Mouse (Mus musculus) MEL (cell line): ENCODE data around the gene Pak1ip1. TPM values are rescaled to one million over a fixed set of nuclear protein-coding genes. Genes with fewer than 3 reads are reported as not detected.

Source experiments
- DNase-seq: peaks from one replicate; pipeline ENCODE4 v3.0.0; 2011; ENCODE audit warnings: low read depth, low spot score
- H3K27ac ChIP-seq: 2 replicates; pipeline ENCODE4 v1.5.1; 2012; ENCODE audit warnings: low read depth, mild to moderate bottlenecking, control low read depth, low read length, moderate library complexity; ENCODE audit not compliant: control insufficient read depth
- H3K27me3 ChIP-seq, 2 experiments: fragments of 150-350 bp in 1 of 2; sonication (generic) in 1 of 2; 2 replicates each; pipeline ENCODE4 v1.6.1; 2012; ENCODE audit warnings: low read length in 2 of 2, mild to moderate bottlenecking in 2 of 2, improper control_type of control experiment in 1 of 2, moderate library complexity in 1 of 2; ENCODE audit not compliant: insufficient read depth in 2 of 2, control insufficient read depth in 1 of 2
- H3K36me3 ChIP-seq, 2 experiments: 2 replicates each; pipeline ENCODE4 v1.6.1; 2012 to 2014; ENCODE audit warnings: low read length in 2 of 2, improper control_type of control experiment in 1 of 2, inconsistent platforms in 1 of 2, mild to moderate bottlenecking in 1 of 2; ENCODE audit not compliant: insufficient read depth in 2 of 2, control insufficient read depth in 1 of 2
- H3K4me1 ChIP-seq, 2 experiments: fragments of 150-350 bp in 1 of 2; sonication (generic) in 1 of 2; 2 replicates each; pipeline ENCODE4 v1.6.1; 2012; ENCODE audit warnings: low read length in 2 of 2, improper control_type of control experiment in 1 of 2, mild to moderate bottlenecking in 1 of 2; ENCODE audit not compliant: insufficient read depth in 2 of 2, control insufficient read depth in 1 of 2
- H3K4me3 ChIP-seq, 2 experiments: fragments of 150-350 bp in 1 of 2; sonication (generic) in 1 of 2; 2 replicates each; pipeline ENCODE4 v1.5.1; 2012; ENCODE audit warnings: low read depth in 2 of 2, low read length in 2 of 2, mild to moderate bottlenecking in 2 of 2, moderate library complexity in 2 of 2, control low read depth in 1 of 2, improper control_type of control experiment in 1 of 2; ENCODE audit not compliant: control insufficient read depth in 1 of 2, insufficient read depth in 1 of 2
- H3K79me2 ChIP-seq: 2 replicates; pipeline ENCODE4 v1.6.1; 2012; ENCODE audit warnings: mild to moderate bottlenecking, low read length, moderate library complexity; ENCODE audit not compliant: control insufficient read depth, poor library complexity, insufficient read depth
- H3K9ac ChIP-seq: 2 replicates; pipeline ENCODE4 v1.6.1; 2012; ENCODE audit warnings: low read depth, mild to moderate bottlenecking, control low read depth, low read length, moderate library complexity; ENCODE audit not compliant: control insufficient read depth, poor library complexity, severe bottlenecking
- H3K9me3 ChIP-seq: fragments of 150-350 bp; sonication (generic); replicated peaks from 2 replicates; pipeline ENCODE4 v1.6.1; 2012; ENCODE audit warnings: mild to moderate bottlenecking, low read length, improper control_type of control experiment, moderate library complexity; ENCODE audit not compliant: insufficient read depth
- BHLHE40 ChIP-seq: IDR thresholded peaks from 2 replicates; pipeline ENCODE4 v1.6.1; 2012; ENCODE audit warnings: low read depth, mild to moderate bottlenecking, inconsistent platforms, low read length, improper control_type of control experiment, borderline replicate concordance
- CHD2 ChIP-seq: IDR thresholded peaks from 2 replicates; pipeline ENCODE4 v1.6.1; 2011; ENCODE audit warnings: low read length, improper control_type of control experiment
- ELF1 ChIP-seq: IDR thresholded peaks from 2 replicates; pipeline ENCODE4 v1.6.1; 2014; ENCODE audit warnings: low read depth, mild to moderate bottlenecking, inconsistent platforms, low read length, improper control_type of control experiment, moderate library complexity
- EP300 ChIP-seq, 2 experiments: IDR thresholded peaks; 2 replicates each; pipeline ENCODE4 v1.6.1; 2011; ENCODE audit warnings: improper control_type of control experiment in 2 of 2, low read length in 2 of 2, low read depth in 1 of 2, mild to moderate bottlenecking in 1 of 2
- ETS1 ChIP-seq: IDR thresholded peaks from 2 replicates; pipeline ENCODE4 v1.6.1; 2012; ENCODE audit warnings: low read depth, mild to moderate bottlenecking, inconsistent platforms, low read length, improper control_type of control experiment, moderate library complexity
- GATA1 ChIP-seq: IDR thresholded peaks from 2 replicates; pipeline ENCODE4 v1.6.1; 2011; ENCODE audit warnings: low read depth, low read length, improper control_type of control experiment
- HCFC1 ChIP-seq: IDR thresholded peaks from 2 replicates; pipeline ENCODE4 v1.6.1; 2012; ENCODE audit warnings: low read depth, mild to moderate bottlenecking, inconsistent platforms, low read length, improper control_type of control experiment, moderate library complexity
- MAFK ChIP-seq: IDR thresholded peaks from 2 replicates; pipeline ENCODE4 v1.6.1; 2011; ENCODE audit warnings: low read depth, mild to moderate bottlenecking, low read length, improper control_type of control experiment, borderline replicate concordance
- MAX ChIP-seq: IDR thresholded peaks from 2 replicates; pipeline ENCODE4 v1.6.1; 2011; ENCODE audit warnings: low read length, improper control_type of control experiment
- MYB ChIP-seq: IDR thresholded peaks from 2 replicates; pipeline ENCODE4 v1.6.1; 2011; ENCODE audit warnings: mild to moderate bottlenecking, low read depth, low read length, improper control_type of control experiment
- NELFE ChIP-seq: IDR thresholded peaks from 2 replicates; pipeline ENCODE4 v1.6.1; 2011; ENCODE audit warnings: low read depth, low read length, improper control_type of control experiment
- NRF1 ChIP-seq: IDR thresholded peaks from 2 replicates; pipeline ENCODE4 v1.6.1; 2014; ENCODE audit warnings: low read depth, mild to moderate bottlenecking, inconsistent platforms, low read length, improper control_type of control experiment, moderate library complexity; ENCODE audit not compliant: poor library complexity, insufficient read depth, severe bottlenecking
- POLR2AphosphoS5 ChIP-seq: IDR thresholded peaks from 2 replicates; pipeline ENCODE4 v1.6.1; 2012; ENCODE audit warnings: low read depth, borderline replicate concordance, mild to moderate bottlenecking, inconsistent platforms, low read length, moderate library complexity, mixed read lengths
- RAD21 ChIP-seq: IDR thresholded peaks from 2 replicates; pipeline ENCODE4 v1.6.1; 2011; ENCODE audit warnings: mild to moderate bottlenecking, low read depth, low read length, improper control_type of control experiment
- RCOR1 ChIP-seq: IDR thresholded peaks from 2 replicates; pipeline ENCODE4 v1.6.1; 2012; ENCODE audit warnings: low read depth, mild to moderate bottlenecking, inconsistent platforms, low read length, improper control_type of control experiment
- SIN3A ChIP-seq: IDR thresholded peaks from 2 replicates; pipeline ENCODE4 v1.6.1; 2012; ENCODE audit warnings: low read length, improper control_type of control experiment, inconsistent platforms
- SMC3 ChIP-seq: IDR thresholded peaks from 2 replicates; pipeline ENCODE4 v1.6.1; 2011; ENCODE audit warnings: low read depth, low read length, improper control_type of control experiment
- TAL1 ChIP-seq: IDR thresholded peaks from 2 replicates; pipeline ENCODE4 v1.6.1; 2012; ENCODE audit warnings: mild to moderate bottlenecking, inconsistent platforms, low read length, moderate library complexity, mixed read lengths
- TBP ChIP-seq: IDR thresholded peaks from 2 replicates; pipeline ENCODE4 v1.8.0; 2011; ENCODE audit warnings: low read depth, low read length, improper control_type of control experiment
- TCF12 ChIP-seq: IDR thresholded peaks from 2 replicates; pipeline ENCODE4 v1.6.1; 2014; ENCODE audit warnings: low read depth, mild to moderate bottlenecking, inconsistent platforms, low read length, improper control_type of control experiment, moderate library complexity
- UBTF ChIP-seq: IDR thresholded peaks from 2 replicates; pipeline ENCODE4 v1.6.1; 2012; ENCODE audit warnings: low read depth, mild to moderate bottlenecking, inconsistent platforms, low read length, improper control_type of control experiment, moderate library complexity, borderline replicate concordance; ENCODE audit not compliant: insufficient read depth
- ZKSCAN1 ChIP-seq: IDR thresholded peaks from 2 replicates; pipeline ENCODE4 v1.6.1; 2012; ENCODE audit warnings: low read depth, mild to moderate bottlenecking, inconsistent platforms, low read length, improper control_type of control experiment, moderate library complexity
- ZMIZ1 ChIP-seq: IDR thresholded peaks from 2 replicates; pipeline ENCODE4 v1.6.1; 2012; ENCODE audit warnings: low read depth, mild to moderate bottlenecking, inconsistent platforms, low read length, improper control_type of control experiment, moderate library complexity
- ZNF384 ChIP-seq: IDR thresholded peaks from 2 replicates; pipeline ENCODE4 v1.6.1; 2012; ENCODE audit warnings: low read depth, mild to moderate bottlenecking, inconsistent platforms, low read length, improper control_type of control experiment
- polyA plus RNA-seq, 2 experiments: library from polyadenylated mRNA; stranded (reverse) in 1 of 2; unstranded in 1 of 2; fragments of >175 nt in 1 of 2; fragments of >200 nt in 1 of 2; gene quantifications; 2 replicates each; pipeline versions ENCODE4 v1.2.1 to v1.2.4; 2012; ENCODE audit warnings: low replicate concordance in 2 of 2, low read depth in 1 of 2; ENCODE audit not compliant: insufficient read length in 2 of 2, insufficient read depth in 1 of 2, missing spikeins in 1 of 2
- total RNA-seq: library from RNA; depleted of rRNA; stranded (reverse); fragments of 300-350 nt; gene quantifications from 2 replicates; pipeline ENCODE4 v1.2.3, GENCODE M21; 2012

Gene Pak1ip1
- total and polyA plus RNA-seq, 3 experiments, result 101 to 109 TPM; not detected in 1

- peaks cover 5 to 31% of the 10 kb centered on the region in 2 experiments for H3K4me1 ChIP-seq
These were observed 19.7 kb downstream of the Pak1ip1 start for GRCm38 (mm10) chr13:41020494-41020893.

DNA sequence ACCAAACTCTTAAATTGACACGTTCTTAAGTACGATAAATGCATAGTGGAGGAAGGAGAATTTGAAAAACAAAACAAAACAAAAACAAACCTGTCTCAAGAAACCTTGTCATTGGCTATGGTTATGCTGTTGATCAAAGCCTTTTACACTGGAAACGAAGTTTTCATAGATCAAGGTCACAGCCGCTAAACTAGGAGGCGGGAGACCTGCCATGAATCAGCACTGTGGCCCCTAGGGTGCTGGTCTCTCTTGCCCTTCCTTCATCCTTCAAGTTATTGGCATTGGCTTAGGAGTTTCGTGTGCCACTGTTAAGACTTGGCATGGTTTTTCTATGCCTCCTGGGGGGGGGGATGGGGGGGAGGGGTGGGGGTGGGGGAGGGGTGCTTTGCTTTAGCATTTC is 20.8 kb downstream of the Pak1ip1 start:
- H3K79me2 ChIP-seq, result peaks cover 14% of the 10 kb centered on the region
- TF ChIP-seq RAD21 (no peak), ZNF384 (no peak), NRF1 (no peak), UBTF (no peak), CHD2 (no peak), HCFC1 (no peak), ZMIZ1 (no peak), ETS1 (no peak), RCOR1 (no peak), POLR2AphosphoS5 (no peak), NELFE (no peak), MAX (no peak), TBP (no peak), SMC3 (no peak), ZKSCAN1 (no peak), EP300 (IDR thresholded peaks at IDR 0.05; ENCODE audit: low read depth in 1 of 2, low read length in 2 of 2) (no peak), MAFK (no peak)
- no peak overlapping the region for H3K4me3 ChIP-seq
- H3K36me3 ChIP-seq, result peaks cover 4 to 23% of the 10 kb centered on the region in 2 experiments
- H3K4me1 ChIP-seq, result peaks cover 5 to 30% of the 10 kb centered on the region in 2 experiments
- no peak for DNase-seq
- no peaks in the 10 kb centered on the region for H3K9me3 ChIP-seq
- H3K9ac ChIP-seq, result no peak overlapping the region
- no peak overlapping the region for H3K27ac ChIP-seq
- no peaks in the 10 kb centered on the region for H3K27me3 ChIP-seq

More at GRCm38 (mm10) chr13:41020494-41020893, 19.7 kb downstream of the Pak1ip1 start:
- DNase-seq, result no peak
- Histone ChIP-seq H3K4me3 (no peak overlapping the region), H3K27ac (no peak overlapping the region), H3K79me2 (peaks cover 19% of the 10 kb centered on the region), H3K36me3 (peaks cover 4 to 26% of the 10 kb centered on the region in 2 experiments), H3K27me3 (no peaks in the 10 kb centered on the region), H3K9me3 (no peaks in the 10 kb centered on the region), H3K9ac (no peak overlapping the region)
- TF ChIP-seq TCF12 (peak; percentile 40; the same call in 1 of the 2 replicates), RCOR1 (no peak), SIN3A (0 out of 2 replicates have a peak, but pooled peaks have one; percentile 19), EP300 (IDR thresholded peaks at IDR 0.05; ENCODE audit: low read depth in 1 of 2, low read length in 2 of 2) (peak in 1 of 2 experiments; percentile 36; a peak in 1 of 4 replicates), CHD2 (no peak), RAD21 (no peak), POLR2AphosphoS5 (no peak), ETS1 (peak; percentile 39), BHLHE40 (no peak), MYB (no peak), HCFC1 (no peak), TAL1 (peak; percentile 64), ELF1 (no peak), GATA1 (no peak)
